Mouse (Mus musculus): ENCODE data around the gene Mapk11. TPM values are rescaled to one million over a fixed set of nuclear protein-coding genes. Genes with fewer than 3 reads are reported as not detected.

The Mapk11 gene
- total RNA-seq, 1 experiment, result 6.6 TPM

GRCm38 (mm10) chr15:89169431-89169830 lies 20.0 kb upstream of the Mapk11 start:
- 0 out of 2 replicates have a peak overlapping the region, but pooled peaks have one; percentile 35 for H3K9ac ChIP-seq (ENCODE audit: insufficient read depth, low read depth, low read length, poor library complexity, severe bottlenecking)
- peak overlapping the region in 1 of 2 experiments; percentile 14; a peak in 1 of 4 replicates for H3K4me3 ChIP-seq (ENCODE audit: insufficient read depth in 1 of 2, low read depth in 1 of 2, low read length in 2 of 2, poor library complexity in 1 of 2, severe bottlenecking in 1 of 2)
- H3K9me3 ChIP-seq (ENCODE audit: control insufficient read depth, insufficient read depth, low read depth, low read length), result no peaks in the 10 kb centered on the region
- TF ChIP-seq HCFC1 (IDR thresholded peaks at IDR 0.05; ENCODE audit: borderline replicate concordance, insufficient read depth, low read length) (no peak), ZC3H11A (IDR thresholded peaks at IDR 0.05; ENCODE audit: borderline replicate concordance, low read depth, low read length) (no peak), ZNF384 (IDR thresholded peaks at IDR 0.05; ENCODE audit: low read depth, low read length) (no peak), CHD2 (IDR thresholded peaks at IDR 0.05; ENCODE audit: low read depth, low read length) (no peak), MAFK (IDR thresholded peaks at IDR 0.05; ENCODE audit: insufficient read depth, low read depth, low read length) (no peak)
- peaks cover 45% of the 10 kb centered on the region for H3K36me3 ChIP-seq (ENCODE audit: control insufficient read depth, insufficient read depth, low read length, poor library complexity, severe bottlenecking)
- in situ Hi-C loops (cut with MboI; ENCODE audit: low sequenced_read_pairs in 2 of 2, unreplicated experiment in 2 of 2), result no loop called here
- H3K27ac ChIP-seq (ENCODE audit: insufficient read depth, low read depth, low read length, poor library complexity, severe bottlenecking), result no peak overlapping the region
- H3K4me1 ChIP-seq (ENCODE audit: control insufficient read depth in 2 of 2, insufficient read depth in 2 of 2, low read length in 2 of 2, poor library complexity in 1 of 2), result peaks cover 2 to 46% of the 10 kb centered on the region in 2 experiments; a peak in 3 of 4 replicates
- no peak for DNase-seq (ENCODE audit: low read depth, low spot score)

- no peaks in the 10 kb centered on the region for H3K9me3 ChIP-seq (ENCODE audit: control insufficient read depth, insufficient read depth, low read depth, low read length)
- no peak overlapping the region for H3K27ac ChIP-seq (ENCODE audit: insufficient read depth, low read depth, low read length, poor library complexity, severe bottlenecking)
- peaks cover 2 to 42% of the 10 kb centered on the region in 2 experiments; a peak in 3 of 4 replicates for H3K4me1 ChIP-seq (ENCODE audit: control insufficient read depth in 2 of 2, insufficient read depth in 2 of 2, low read length in 2 of 2, poor library complexity in 1 of 2)
- no peak for TF ChIP-seq CHD2 (IDR thresholded peaks at IDR 0.05; ENCODE audit: low read depth, low read length)
- no peak for TF ChIP-seq ZNF384 (IDR thresholded peaks at IDR 0.05; ENCODE audit: low read depth, low read length)
- TF ChIP-seq HCFC1 (IDR thresholded peaks at IDR 0.05; ENCODE audit: borderline replicate concordance, insufficient read depth, low read length), result no peak
- H3K4me3 ChIP-seq (ENCODE audit: insufficient read depth in 1 of 2, low read depth in 1 of 2, low read length in 2 of 2, poor library complexity in 1 of 2, severe bottlenecking in 1 of 2), result peak overlapping the region in 1 of 2 experiments; percentile 14; a peak in 1 of 4 replicates
- no peak for DNase-seq (ENCODE audit: low read depth, low spot score)
- peaks cover 50% of the 10 kb centered on the region for H3K36me3 ChIP-seq (ENCODE audit: control insufficient read depth, insufficient read depth, low read length, poor library complexity, severe bottlenecking)
- in situ Hi-C loops (cut with MboI; ENCODE audit: low sequenced_read_pairs in 2 of 2, unreplicated experiment in 2 of 2), result no loop called here
- H3K9ac ChIP-seq (ENCODE audit: insufficient read depth, low read depth, low read length, poor library complexity, severe bottlenecking), result no peak overlapping the region
These were observed 19.5 kb upstream of the Mapk11 start for GRCm38 (mm10) chr15:89168922-89169321.

DNA sequence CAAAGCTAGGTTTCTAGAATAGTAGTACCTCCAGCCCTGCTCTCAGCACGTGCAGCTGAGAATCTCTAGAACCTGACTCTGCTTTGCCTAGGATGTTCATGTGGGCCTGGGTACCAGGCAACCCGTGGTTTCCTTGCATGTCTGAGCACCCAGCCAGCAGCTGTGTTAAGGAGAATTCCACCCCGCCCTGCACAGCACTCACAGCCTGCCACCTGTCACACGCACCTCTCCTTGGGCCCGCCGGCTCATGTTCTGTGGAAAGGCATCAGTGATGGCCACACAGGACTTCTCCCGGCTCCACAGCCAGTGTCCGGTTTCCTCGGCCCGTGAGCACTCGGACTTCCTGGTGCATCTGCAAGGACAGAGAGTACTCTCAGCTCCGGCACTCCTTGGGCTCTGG lies 16.1 kb upstream of the Mapk11 start:
- no peak overlapping the region for H3K27ac ChIP-seq (ENCODE audit: insufficient read depth, low read depth, low read length, poor library complexity, severe bottlenecking)
- DNase-seq (ENCODE audit: low read depth, low spot score), result no peak
- H3K36me3 ChIP-seq (ENCODE audit: control insufficient read depth, insufficient read depth, low read length, poor library complexity, severe bottlenecking), result peaks cover 75% of the 10 kb centered on the region
- no peak overlapping the region for H3K4me3 ChIP-seq (ENCODE audit: insufficient read depth in 1 of 2, low read depth in 1 of 2, low read length in 2 of 2, poor library complexity in 1 of 2, severe bottlenecking in 1 of 2)
- TF ChIP-seq CHD2 (IDR thresholded peaks at IDR 0.05; ENCODE audit: low read depth, low read length), result no peak
- no peak for TF ChIP-seq MAFK (IDR thresholded peaks at IDR 0.05; ENCODE audit: insufficient read depth, low read depth, low read length)
- TF ChIP-seq ZC3H11A (IDR thresholded peaks at IDR 0.05; ENCODE audit: borderline replicate concordance, low read depth, low read length), result no peak
- TF ChIP-seq HCFC1 (IDR thresholded peaks at IDR 0.05; ENCODE audit: borderline replicate concordance, insufficient read depth, low read length), result no peak
- TF ChIP-seq ZNF384 (IDR thresholded peaks at IDR 0.05; ENCODE audit: low read depth, low read length), result no peak
- in situ Hi-C loops (cut with MboI; ENCODE audit: low sequenced_read_pairs in 2 of 2, unreplicated experiment in 2 of 2), result no loop called here
- H3K9ac ChIP-seq (ENCODE audit: insufficient read depth, low read depth, low read length, poor library complexity, severe bottlenecking), result no peak overlapping the region
- H3K9me3 ChIP-seq (ENCODE audit: control insufficient read depth, insufficient read depth, low read depth, low read length), result no peaks in the 10 kb centered on the region
- peaks cover 0 to 43% of the 10 kb centered on the region in 2 experiments; a peak in 3 of 4 replicates for H3K4me1 ChIP-seq (ENCODE audit: control insufficient read depth in 2 of 2, insufficient read depth in 2 of 2, low read length in 2 of 2, poor library complexity in 1 of 2)

DNA sequence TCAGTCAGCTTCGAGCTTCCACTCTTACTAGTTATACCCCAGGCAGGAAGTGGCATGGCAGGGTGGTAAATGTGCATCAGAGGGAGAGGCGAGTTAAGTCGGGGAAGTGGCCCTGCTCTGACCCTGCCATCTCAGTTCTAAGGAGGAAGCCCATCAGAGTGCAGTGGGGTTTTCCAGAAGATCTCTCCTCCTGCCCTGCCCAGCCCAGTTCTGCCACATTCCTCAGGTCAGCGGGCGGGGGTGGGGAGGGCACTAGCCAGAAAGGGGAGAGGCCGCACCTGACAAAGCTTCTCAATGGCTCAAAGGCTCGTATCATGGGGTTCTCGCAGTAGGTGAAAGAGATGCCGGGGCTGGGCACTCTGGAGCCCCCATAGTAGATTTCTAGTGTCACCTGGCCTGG lies 12.0 kb upstream of the Mapk11 start:
- no peak for DNase-seq (ENCODE audit: low read depth, low spot score)
- Histone ChIP-seq H3K4me1 (ENCODE audit: control insufficient read depth in 2 of 2, insufficient read depth in 2 of 2, low read length in 2 of 2, poor library complexity in 1 of 2) (peaks cover 0 to 30% of the 10 kb centered on the region in 2 experiments; a peak in 2 of 4 replicates), H3K4me3 (ENCODE audit: insufficient read depth in 1 of 2, low read depth in 1 of 2, low read length in 2 of 2, poor library complexity in 1 of 2, severe bottlenecking in 1 of 2) (no peak overlapping the region), H3K9me3 (ENCODE audit: control insufficient read depth, insufficient read depth, low read depth, low read length) (no peaks in the 10 kb centered on the region), H3K36me3 (ENCODE audit: control insufficient read depth, insufficient read depth, low read length, poor library complexity, severe bottlenecking) (peaks cover 90% of the 10 kb centered on the region), H3K27ac (ENCODE audit: insufficient read depth, low read depth, low read length, poor library complexity, severe bottlenecking) (no peak overlapping the region), H3K9ac (ENCODE audit: insufficient read depth, low read depth, low read length, poor library complexity, severe bottlenecking) (no peak overlapping the region)
- in situ Hi-C loops (cut with MboI; ENCODE audit: low sequenced_read_pairs in 2 of 2, unreplicated experiment in 2 of 2), result no loop called here
- TF ChIP-seq CHD2 (IDR thresholded peaks at IDR 0.05; ENCODE audit: low read depth, low read length) (no peak), ZNF384 (IDR thresholded peaks at IDR 0.05; ENCODE audit: low read depth, low read length) (no peak), HCFC1 (IDR thresholded peaks at IDR 0.05; ENCODE audit: borderline replicate concordance, insufficient read depth, low read length) (no peak), MAFK (IDR thresholded peaks at IDR 0.05; ENCODE audit: insufficient read depth, low read depth, low read length) (no peak), ZC3H11A (IDR thresholded peaks at IDR 0.05; ENCODE audit: borderline replicate concordance, low read depth, low read length) (no peak)

GRCm38 (mm10) chr15:89158516-89158915 lies 9.1 kb upstream of the Mapk11 start:
- Histone ChIP-seq H3K4me1 (ENCODE audit: control insufficient read depth in 2 of 2, insufficient read depth in 2 of 2, low read length in 2 of 2, poor library complexity in 1 of 2) (peaks cover 0 to 32% of the 10 kb centered on the region in 2 experiments; a peak in 2 of 4 replicates), H3K36me3 (ENCODE audit: control insufficient read depth, insufficient read depth, low read length, poor library complexity, severe bottlenecking) (peaks cover 80% of the 10 kb centered on the region), H3K9me3 (ENCODE audit: control insufficient read depth, insufficient read depth, low read depth, low read length) (no peaks in the 10 kb centered on the region), H3K27ac (ENCODE audit: insufficient read depth, low read depth, low read length, poor library complexity, severe bottlenecking) (no peak overlapping the region), H3K9ac (ENCODE audit: insufficient read depth, low read depth, low read length, poor library complexity, severe bottlenecking) (no peak overlapping the region), H3K4me3 (ENCODE audit: insufficient read depth in 1 of 2, low read depth in 1 of 2, low read length in 2 of 2, poor library complexity in 1 of 2, severe bottlenecking in 1 of 2) (no peak overlapping the region)
- in situ Hi-C loops (cut with MboI; ENCODE audit: low sequenced_read_pairs in 2 of 2, unreplicated experiment in 2 of 2), result no loop called here
- DNase-seq (ENCODE audit: low read depth, low spot score), result no peak
- no peak for TF ChIP-seq CHD2 (IDR thresholded peaks at IDR 0.05; ENCODE audit: low read depth, low read length)
